Mouse (Mus musculus) right cerebral cortex, adult 18-20 months (tissue): ENCODE measurements at regions not wholly inside any gene's neighbourhood (a gene's known extent, or its start where the extent isn't known, plus 50 kb on each side); places are given as distances from the start of the nearest gene placed in this dataset.

Experiments
- DNase-seq: peaks from one replicate; pipeline ENCODE4 v3.0.0; 2022; ENCODE audit warnings: mixed read lengths

- peak; percentile 80 for DNase-seq
Observed at GRCm38 (mm10) chr7:111322901-111323300, 240.1 kb upstream of the Eif4g2 start.

DNA sequence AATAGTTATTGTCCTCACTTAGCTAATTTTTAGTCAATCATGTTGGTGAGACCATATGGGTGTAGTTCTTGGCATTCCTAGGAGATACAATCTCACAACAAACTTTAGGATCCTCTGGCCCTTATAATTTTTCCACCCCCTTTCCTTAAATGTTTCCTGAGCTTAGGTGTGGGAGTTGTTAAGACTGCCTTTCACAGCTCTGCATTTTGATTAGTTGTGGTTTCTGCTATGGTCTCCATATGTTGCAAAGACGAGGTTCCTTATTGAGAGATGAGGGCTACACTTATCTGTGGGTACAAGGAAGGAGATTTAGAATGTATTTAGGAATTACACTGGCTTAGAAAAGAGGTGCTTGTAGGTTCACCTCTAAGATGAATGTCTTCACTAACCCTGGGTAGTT, 237.1 kb upstream of the Eif4g2 start:
- DNase-seq: peak; percentile 24

DNA sequence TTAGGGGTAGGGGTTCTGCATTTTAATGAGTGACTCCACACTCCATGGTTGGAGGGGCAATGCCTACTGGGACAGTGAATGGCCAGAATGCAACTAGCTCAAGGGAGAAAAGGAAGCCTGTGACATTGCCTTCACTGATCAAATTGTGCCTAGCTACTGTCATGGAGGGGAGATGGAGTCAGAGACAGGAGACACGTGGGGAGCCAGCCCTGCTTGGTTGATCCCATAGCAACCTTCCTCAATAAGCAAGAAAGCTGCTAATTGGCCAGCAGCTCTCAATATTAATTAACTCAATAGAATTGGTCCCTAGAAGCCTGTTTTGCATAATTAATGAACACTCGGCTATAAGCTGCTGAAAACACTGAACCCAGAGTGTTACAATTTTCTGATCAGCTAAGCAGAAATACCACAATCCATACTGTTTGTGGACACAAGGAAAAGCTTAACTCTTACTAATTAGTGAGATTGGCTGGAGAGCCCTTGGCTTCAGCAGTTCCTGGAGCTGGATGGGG, 233.7 kb upstream of the Eif4g2 start:
- DNase-seq: no peak

- no peak for DNase-seq
Observed at GRCm38 (mm10) chr7:111313921-111314320, 231.1 kb upstream of the Eif4g2 start.

DNA sequence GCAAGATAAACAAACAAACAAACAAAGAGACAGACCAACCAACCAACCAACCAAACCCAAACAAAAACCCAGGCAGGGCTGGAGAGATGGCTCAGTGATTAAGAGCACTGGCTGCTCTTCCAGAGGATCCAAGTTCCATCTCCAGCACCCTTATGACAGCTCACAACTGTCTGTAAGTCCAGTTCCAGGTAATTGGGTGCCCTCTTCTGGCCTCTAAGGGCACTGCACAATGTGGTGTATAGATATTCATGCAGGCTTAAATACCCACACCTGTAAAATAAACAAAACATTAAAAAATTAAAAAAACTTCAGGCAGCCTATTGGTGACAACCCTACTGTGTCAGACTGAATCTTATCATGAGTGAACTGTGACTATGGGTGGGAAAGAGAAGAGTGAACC, 222.4 kb upstream of the Eif4g2 start:
- DNase-seq: no peak

DNA sequence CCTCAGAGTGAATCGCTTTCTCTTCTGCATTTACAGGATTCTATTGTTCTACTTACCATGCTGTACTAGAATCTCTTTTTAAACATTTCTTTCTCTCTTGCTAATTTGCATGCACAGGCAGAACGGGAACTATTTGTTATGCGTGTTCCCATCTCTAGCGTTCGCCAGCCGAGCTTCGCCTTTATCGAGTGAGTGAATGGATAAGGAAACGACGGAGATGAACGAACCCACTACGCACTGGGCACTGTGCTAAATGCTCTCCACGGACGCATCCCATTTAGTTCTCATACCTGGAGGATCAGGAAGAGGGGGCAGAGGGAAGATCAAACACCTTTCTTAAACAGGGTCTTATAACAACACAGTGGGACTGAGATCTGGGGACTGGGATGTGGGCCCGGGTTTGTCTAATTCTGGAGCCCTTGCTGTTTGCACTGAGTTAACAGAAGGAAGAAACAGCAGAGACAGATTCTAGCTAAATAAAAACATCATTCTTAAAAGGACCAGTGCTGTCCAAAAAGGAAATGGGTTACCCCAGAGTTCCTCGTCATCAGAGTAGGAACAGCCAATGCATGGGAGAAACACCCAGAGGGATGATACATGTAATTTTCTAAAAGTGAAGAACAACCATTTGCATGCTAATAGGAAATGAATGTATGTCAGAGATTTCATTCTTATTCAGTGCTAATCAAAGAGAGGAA, 219.1 kb upstream of the Eif4g2 start:
- DNase-seq: peak; percentile 65

GRCm38 (mm10) chr7:111297174-111297902, 214.5 kb upstream of the Eif4g2 start:
- peak; percentile 61 for DNase-seq

DNA sequence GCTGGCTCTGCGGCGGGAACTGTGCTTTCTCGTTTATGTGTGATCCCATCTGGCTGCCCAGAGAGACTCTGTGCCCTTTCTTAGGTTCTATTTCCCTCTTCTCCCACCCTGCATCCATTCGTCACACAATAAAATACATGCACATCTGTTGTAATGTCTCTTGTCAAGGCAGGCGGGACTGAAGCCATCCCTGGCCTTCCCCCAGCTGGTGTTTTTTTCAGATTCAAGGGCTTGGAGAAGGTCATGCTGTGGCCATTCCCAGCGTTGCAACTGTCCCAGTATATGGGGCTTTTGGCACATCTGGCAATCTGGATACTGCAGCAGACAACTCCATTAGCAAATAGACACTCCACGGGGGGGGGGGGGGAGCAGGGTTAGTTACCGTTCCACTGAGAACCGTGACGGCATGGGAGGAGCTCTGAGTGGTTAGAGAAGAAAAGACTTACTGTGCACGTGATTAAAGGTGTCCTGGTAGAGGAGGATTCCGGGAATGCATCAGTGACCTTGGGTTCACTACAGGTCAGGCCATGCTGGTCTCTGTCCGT, 200.7 kb upstream of the Eif4g2 start:
- DNase-seq: no peak

- no peak for DNase-seq
Observed at GRCm38 (mm10) chr7:111282314-111282713, 199.5 kb upstream of the Eif4g2 start.

- DNase-seq: no peak
Observed at GRCm38 (mm10) chr7:111277703-111278102, 194.9 kb upstream of the Eif4g2 start.

DNA sequence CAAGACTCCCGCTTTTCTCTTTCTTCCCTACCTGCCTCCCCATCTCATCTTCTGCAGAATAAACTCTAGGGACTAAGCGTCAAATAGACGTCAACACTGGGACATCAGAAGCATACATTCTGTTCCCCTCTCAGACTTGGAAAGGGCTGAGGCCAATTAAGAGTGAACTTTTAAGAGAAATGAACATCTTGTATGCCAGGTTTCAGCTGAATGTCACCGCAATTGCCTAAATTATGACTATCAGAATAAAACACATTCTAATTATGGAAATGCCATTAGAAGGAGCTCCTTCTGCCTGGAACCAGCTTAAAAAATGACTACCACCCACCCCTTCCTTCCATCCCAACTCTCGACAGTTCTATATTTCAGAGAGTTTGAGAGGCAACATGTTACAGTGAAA, 191.0 kb upstream of the Eif4g2 start:
- peak; percentile 25 for DNase-seq

DNA sequence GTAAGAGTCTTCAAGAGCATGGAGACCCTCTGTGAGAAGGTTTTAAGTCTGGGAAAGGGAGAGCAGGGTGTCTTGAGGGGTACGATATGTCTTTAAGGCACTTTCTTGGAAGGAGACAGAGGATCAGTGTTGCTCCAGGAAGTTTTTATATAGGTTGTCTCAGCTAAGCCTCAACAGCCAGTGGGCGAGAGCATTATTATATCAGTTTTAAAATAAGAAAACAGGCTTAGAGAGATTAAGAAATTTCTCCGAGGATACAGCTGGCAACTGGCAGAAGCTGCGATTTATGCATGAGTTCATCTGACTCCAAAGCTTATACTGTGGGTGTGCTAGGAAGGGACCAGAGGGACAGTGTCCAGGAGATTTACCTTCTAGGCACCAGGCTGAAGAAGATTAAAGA, 188.0 kb upstream of the Eif4g2 start:
- no peak for DNase-seq

DNA sequence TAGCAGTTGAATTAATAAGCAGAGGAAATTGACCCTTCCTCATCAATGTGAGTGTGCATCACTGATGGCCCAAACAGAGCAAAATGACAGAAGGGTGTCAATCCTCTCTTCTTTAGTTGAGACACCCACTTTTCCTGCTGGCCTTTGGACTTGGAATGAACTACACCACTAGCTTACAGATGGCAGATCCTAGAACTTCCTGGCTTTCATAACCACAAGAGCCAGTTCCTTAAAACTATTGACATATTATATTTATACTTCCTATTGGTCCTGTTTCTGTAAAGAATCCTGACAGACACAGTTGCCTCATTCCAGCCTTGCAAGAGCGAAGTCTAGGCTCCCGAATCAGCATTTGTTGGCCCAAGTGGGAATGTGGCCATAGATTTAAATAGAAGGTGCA, 185.4 kb upstream of the Eif4g2 start:
- DNase-seq: no peak

- no peak for DNase-seq
Observed at GRCm38 (mm10) chr7:111263302-111263701, 180.5 kb upstream of the Eif4g2 start.

DNA sequence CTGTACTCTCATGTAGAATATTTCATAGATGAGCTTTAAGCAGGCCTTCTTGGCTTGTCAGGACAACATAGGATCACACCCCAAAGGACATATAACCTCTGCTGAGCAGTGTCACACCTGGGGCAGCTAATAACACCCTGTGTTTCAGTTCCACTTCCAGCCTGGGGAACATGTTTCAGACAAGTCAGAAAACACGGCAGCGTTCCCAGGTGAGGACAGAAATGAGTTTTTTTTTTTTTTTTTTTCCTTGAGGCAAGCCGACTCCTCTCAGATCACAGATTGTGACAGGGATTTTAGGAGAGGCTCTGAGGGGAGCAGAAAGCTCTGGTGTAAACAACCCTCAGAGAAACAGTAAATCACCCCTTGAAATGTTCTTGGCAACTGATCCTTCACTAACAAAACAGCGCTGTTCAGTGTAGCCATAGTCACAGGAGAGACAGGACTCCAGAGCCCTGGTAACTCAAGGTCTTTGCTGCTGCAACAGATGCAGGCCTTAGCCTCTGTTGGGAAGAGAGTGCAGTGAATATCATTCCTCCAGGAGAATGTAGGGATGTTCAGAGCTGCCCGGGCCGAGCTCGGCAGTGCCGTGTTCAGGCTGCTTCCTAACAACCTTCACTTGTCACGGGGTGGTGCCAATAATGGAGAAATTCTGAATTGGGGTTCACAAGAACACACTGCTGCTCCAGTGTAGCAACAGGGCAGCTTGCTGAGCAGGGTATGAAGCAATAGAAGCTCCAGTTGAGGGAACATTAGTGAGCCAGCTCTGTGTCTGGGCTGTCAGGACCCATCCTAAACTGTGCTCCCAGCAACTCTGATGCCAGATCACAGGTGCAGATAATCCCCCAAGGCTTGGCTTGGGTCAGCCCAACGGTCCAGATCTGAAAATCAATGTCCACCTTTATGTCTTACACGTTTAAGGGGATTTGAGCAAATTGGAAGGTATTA, 177.1 kb upstream of the Eif4g2 start:
- no peak for DNase-seq

DNA sequence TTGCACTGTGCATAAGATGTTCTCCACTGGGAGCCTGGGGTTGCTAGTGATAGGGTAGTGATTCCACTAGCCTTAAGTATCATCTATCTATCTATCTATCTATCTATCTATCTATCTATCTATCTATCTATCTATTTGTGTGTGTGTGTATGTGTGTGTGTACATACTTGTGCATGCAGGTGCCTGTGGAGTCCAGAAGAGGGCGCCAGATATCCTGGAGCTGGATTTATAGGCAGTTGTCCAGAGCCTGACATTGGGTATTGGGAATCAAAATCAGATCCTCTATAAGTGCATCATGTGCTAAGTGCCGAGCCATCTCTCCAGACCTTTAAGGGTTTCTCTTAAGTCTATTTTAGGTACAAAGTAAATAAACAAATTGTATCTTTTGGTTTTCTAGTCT, 175.0 kb upstream of the Eif4g2 start:
- DNase-seq: no peak

DNA sequence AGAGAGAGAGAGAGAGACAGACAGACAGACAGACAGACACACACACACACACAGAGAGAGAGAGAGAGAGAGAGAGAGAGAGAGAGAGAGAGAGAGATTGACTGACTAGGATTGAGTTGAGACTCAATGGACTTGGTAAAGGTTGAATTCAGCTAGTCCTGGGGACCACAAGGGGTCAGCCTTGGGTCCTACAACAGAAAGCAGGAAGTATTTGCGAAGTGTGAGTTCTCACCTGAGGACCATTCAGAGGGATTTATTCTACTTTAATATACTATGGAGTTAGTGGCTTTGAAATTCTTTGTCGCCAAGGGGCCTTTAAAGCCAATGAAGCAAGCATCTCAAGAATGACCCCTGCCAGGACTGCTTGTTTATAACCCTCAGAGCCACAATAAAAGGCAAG, 173.4 kb upstream of the Eif4g2 start:
- DNase-seq: no peak

DNA sequence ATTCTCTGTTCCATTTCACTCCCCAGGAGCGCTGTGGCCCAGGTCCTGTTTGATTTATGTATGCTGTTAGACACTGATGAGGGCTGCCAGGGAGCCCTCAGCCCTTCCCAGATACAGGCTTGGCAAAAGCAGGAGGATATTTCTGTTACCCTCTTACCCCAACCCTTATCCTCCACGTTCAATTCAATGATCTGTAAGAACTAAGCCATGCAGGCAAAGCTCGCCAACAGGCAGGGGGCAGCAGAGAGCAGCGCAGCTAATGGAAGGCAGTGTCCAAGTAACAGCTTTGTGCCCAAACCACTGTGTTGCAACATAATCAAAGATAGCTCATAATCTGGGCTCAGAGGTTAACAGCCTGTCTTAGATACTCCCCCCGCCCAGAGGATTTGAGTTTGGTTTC, 166.8 kb upstream of the Eif4g2 start:
- DNase-seq: peak; percentile 75

DNA sequence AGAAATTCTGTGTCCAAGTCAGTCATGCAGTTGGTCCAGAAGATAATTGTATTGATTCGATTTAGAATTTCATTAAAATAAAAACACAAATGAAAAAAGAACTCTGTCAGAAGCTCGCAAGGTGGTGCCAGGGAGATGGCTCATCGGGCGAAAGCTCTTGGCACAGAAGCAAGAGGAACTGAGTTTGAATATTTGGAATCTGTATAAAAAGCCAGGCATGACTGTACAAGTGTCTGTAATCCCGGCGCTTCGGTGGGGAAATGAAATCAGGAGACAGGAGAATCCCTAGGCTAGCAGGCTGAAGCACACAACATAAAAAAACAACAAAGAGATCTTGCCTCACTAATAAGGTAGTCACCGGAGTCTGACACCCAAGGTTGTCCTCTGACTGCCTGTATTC, 162.7 kb upstream of the Eif4g2 start:
- peak; percentile 60 for DNase-seq

- DNase-seq: no peak
Observed at GRCm38 (mm10) chr7:111245067-111245466, 162.2 kb upstream of the Eif4g2 start.

GRCm38 (mm10) chr7:111243831-111244230, 161.0 kb upstream of the Eif4g2 start:
- no peak for DNase-seq

GRCm38 (mm10) chr7:111242646-111243045, 159.8 kb upstream of the Eif4g2 start:
- no peak for DNase-seq

DNA sequence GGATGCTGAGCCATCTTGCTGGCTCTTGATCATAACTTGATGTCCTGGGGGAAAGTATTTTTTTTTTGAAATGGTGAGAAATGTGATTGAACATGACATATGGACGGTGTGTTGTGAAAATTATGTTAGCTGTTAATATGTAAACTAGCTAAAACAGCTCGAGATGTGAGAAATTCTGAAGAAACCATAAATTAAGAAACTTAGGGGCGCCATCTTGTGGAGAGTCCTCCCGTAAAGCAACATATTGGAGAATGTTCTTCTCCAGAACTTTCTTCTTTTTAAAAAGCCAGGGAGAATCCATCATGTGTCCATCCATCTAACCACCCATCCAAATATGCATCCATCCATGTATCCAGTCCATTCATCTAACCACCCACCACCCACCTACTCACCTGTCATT, 158.7 kb upstream of the Eif4g2 start:
- DNase-seq: peak; percentile 24
